Mouse (Mus musculus): Measurements from ENCODE around the gene Hist1h4d. TPM values are rescaled to one million over a fixed set of nuclear protein-coding genes. Genes with fewer than 3 reads are reported as not detected.
"Not testable (repeated sequence)": the region's sequence is repeated elsewhere in the genome, so short reads cannot be mapped to it uniquely, and the experiment has no call there.

Hist1h4d gene
- total RNA-seq, 2 experiments from 2014 or later, result 302 to 338 TPM

DNA sequence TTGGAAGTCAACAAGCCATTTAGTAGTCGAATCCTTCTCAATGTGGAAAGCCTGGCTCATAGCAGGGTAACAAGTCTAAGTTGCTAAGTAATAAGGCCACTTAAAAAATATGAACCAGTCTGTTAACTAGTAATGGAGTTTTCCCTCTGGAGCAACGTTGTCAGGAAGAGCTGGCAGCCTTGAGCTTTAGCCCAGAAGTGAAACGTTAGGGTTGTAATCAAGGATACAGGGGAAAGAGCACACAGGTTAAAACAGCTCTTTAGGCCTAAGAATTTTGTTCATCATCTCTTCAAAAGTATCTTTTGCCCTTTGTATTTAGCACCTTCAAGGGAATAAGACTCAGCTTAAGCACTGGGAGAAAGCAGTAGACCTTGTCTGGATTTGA lies 30.6 kb upstream of the Hist1h4d start:
- DNase-seq (ENCODE audit: low spot score in 2 of 2), result no peak

GRCm38 (mm10) chr13:23551146-23551834 lies 30.1 kb upstream of the Hist1h4d start, which contains the start of gene Hist1h4f:
Hist1h4f (minus strand) TSS chr13:23551648.
- peak; percentile 46 to 82 for DNase-seq (ENCODE audit: low spot score in 2 of 2)

DNA sequence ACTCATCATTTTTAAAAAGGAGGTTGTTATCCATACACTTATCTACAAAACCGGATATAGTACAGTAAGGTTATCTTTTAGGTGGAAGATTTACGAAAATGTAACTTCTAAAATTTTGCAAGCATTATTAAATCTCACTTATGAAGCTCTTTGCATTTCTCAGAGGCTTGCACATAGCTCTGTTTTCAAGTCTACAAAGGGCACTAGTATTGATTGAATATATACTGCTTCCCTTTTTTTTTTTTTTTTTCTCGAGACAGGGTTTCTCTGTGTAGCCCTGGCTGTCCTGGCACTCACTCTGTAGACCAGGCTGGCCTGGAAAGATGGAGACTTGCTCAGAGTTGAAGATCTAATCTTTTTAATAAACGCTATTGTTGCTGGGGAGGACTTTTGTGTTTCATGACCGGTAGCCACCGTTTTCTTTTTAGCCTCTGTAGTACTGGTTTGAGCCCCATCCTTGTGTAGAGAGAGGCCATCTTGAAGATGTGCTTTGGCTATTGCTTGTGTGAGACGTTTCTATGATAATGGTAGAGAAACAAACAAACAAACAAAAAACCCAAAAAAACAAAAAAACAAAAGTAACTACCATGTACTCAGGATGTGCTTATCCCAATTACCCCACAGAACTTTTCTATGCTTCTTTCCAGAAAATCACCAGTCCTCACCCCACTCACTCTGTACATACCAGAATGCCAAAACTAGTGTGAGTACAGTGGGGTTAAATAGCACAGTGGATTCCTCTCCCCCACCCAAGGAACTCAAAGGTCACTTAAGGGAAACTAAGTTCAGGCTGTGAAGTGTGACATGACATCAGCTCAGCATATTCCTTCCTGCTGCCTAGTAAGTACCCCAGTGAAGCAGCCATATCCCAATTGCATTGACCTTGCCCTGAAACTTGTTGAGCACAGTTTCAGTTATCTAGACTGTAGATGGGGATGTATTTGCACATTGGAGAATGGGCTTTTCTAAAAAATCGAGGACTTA lies 29.2 kb upstream of the Hist1h4d start:
- no peak for DNase-seq (ENCODE audit: low spot score in 2 of 2)

GRCm38 (mm10) chr13:23552962-23553361 lies 28.4 kb upstream of the Hist1h4d start, which contains the start of gene Hist1h1d:
Hist1h1d (plus strand) TSS chr13:23553262.
- DNase-seq (ENCODE audit: low spot score in 2 of 2), result no peak

- no peak for DNase-seq (ENCODE audit: low spot score in 2 of 2)
Measured at GRCm38 (mm10) chr13:23554393-23554792, 27.0 kb upstream of the Hist1h4d start.

GRCm38 (mm10) chr13:23554925-23555838 lies 26.2 kb upstream of the Hist1h4d start:
- DNase-seq (ENCODE audit: low spot score in 2 of 2), result peak in 1 of 2 experiments; percentile 71

- DNase-seq (ENCODE audit: low spot score in 2 of 2), result peak in 1 of 2 experiments; percentile 43
Measured at GRCm38 (mm10) chr13:23555839-23556416, 25.5 kb upstream of the Hist1h4d start.

- DNase-seq (ENCODE audit: low spot score in 2 of 2), result no peak
Measured at GRCm38 (mm10) chr13:23556906-23557305, 24.5 kb upstream of the Hist1h4d start.

DNA sequence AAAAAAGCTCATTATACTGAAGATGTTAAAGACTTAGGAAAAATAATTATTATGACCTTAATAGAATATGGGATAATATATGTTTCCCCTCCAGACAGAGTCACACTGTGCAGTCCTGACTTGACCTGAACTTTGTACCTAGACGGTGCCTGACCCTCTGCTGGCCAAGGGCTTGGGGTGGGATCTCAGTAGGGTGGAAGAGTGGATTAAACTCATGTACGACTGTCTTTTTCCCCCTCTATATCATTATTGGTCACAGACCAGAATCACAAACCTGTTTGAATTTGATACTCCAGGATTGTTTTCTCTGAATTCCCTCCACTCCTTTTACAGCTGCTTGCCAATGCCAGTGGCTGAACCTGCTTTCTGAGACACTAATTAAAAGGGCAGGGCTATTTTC lies 20.7 kb upstream of the Hist1h4d start:
- not testable (repeated sequence) for DNase-seq (ENCODE audit: low spot score in 2 of 2)

DNA sequence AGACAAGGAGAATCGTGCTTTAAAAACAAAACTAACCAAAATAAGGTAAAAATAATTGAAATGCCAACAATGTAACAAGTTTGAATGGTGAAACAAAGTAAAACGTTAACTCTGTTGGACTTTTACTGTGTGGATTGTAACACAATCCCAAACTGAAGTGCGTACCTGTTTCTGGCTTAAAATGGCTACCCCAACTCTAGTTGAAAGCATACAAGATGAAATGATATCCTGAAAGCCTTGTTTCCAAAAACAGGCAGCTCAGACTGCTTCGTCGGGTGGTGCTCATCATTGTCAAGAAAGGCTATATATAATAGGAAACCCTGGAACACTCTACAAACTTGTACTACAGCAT lies 19.9 kb upstream of the Hist1h4d start:
- DNase-seq (ENCODE audit: low spot score in 2 of 2), result not testable (repeated sequence)

DNA sequence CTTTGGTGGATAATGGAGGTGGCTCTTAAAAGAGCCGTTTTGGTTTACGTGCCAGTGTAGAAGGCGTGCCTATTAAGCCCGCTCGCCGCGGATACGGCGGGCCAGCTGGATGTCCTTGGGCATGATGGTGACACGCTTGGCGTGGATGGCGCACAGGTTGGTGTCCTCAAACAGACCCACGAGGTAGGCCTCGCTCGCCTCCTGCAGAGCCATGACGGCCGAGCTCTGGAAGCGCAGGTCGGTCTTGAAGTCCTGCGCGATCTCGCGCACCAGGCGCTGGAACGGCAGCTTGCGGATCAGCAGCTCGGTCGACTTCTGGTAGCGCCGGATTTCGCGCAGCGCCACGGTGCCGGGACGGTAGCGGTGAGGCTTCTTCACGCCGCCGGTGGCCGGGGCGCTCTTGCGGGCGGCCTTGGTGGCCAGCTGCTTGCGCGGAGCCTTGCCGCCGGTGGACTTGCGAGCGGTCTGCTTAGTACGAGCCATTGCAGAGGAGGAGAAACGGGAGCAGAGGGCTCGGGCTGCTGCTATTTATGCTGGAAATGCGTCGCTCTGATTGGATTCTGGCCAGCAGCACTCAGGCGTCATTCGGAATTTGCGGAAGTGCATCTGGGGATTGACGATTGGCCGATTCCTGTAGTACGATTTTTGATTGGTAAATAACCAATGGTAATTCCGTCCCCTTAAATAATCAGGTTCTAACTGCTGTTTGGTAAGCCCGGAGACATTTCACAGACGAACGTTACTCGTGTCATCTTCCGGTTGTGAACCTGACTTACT lies 19.3 kb upstream of the Hist1h4d start, which contains the start of gene Hist1h3e:
TSS of gene Hist1h3e (minus strand) at position 487 of the 777 bp plus-strand sequence.
- peak; percentile 84 to 92 for DNase-seq (ENCODE audit: low spot score in 2 of 2)

- no peak for DNase-seq (ENCODE audit: low spot score in 2 of 2)
Measured at GRCm38 (mm10) chr13:23562699-23563462, 18.5 kb upstream of the Hist1h4d start.

- no peak for DNase-seq (ENCODE audit: low spot score in 2 of 2)
Measured at GRCm38 (mm10) chr13:23564482-23564881, 16.9 kb upstream of the Hist1h4d start.

DNA sequence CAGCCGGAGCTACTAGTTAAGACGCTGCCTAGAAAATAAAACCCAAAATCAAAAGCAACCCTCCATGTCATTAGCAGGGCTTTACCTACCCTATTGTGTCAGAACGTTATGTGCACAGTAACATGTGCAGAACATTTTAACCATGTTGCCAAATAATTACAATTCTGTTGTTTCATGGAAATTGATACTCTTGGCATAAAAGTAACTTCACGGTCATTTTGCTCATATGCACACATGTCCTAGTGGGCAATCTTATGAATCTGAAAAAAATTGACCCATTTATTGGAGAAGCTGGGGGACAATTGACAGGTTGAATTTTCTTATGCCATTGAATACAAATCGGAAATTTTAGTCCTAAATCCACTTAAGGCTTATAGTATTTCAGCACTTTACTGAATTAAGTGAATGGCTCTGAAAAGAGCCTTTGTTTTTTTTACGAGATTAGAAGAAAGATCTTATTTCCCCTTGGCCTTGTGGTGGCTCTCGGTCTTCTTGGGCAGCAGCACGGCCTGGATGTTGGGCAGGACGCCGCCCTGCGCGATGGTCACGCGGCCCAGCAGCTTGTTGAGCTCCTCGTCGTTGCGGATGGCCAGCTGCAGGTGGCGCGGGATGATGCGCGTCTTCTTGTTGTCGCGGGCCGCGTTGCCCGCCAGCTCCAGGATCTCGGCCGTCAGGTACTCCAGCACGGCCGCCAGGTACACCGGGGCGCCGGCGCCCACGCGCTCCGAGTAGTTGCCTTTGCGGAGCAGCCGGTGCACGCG lies 11.0 kb upstream of the Hist1h4d start:
- DNase-seq (ENCODE audit: low spot score in 2 of 2), result not testable (repeated sequence)

DNA sequence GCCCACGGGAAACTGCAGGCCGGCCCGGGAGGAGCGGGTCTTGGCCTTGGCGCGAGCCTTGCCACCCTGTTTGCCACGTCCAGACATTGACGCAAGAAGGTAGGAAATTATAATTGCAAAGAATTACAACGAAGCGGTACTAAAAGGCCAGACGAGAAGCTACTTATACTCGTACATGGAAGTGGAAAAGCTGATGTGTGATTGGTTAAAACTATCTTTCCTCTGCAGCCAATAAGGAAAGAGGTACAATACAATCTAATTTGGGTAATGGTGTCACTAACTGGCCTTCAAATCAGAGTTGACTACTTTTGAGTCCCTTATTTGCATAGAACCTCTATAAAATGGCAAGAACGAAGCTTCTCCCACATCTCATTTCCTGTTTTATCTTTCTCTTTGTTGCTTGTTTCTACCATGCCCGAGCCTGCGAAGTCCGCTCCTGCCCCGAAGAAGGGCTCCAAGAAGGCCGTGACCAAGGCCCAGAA lies 10.3 kb upstream of the Hist1h4d start, which contains the start of the genes Hist1h2ae and Hist1h2bg:
TSS of gene Hist1h2ae (minus strand) at position 199 of the 482 bp plus-strand sequence.
TSS of gene Hist1h2bg (plus strand) at position 375 of the 482 bp plus-strand sequence.
- peak in 1 of 2 experiments; percentile 53 for DNase-seq (ENCODE audit: low spot score in 2 of 2)

GRCm38 (mm10) chr13:23571504-23572217 lies 9.7 kb upstream of the Hist1h4d start:
- DNase-seq (ENCODE audit: low spot score in 2 of 2), result not testable (repeated sequence)

Measured in gastrocnemius, postnatal 4 days (tissue).